30 mouse cellular contexts compared by ENCODE assay signal in the genomic region with DNA sequence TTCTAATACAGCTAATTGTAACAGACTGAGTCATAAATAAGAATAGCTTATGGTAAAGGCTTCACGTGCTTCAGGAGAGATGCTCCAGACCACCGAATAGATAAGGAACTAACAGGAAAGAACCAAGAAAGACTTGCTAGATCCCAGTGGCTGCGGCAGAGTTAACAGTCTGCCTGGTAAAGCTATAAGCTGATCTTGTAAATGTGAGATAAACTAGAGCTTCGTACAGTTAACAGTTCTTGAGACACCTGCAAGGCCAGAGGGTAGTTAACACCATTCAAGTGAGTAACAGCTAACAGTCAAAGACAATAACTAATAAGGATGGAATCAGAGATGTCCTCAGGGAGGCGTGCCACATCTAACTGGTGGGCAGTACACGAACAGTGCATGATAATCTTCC. TPM values are rescaled to one million over a fixed set of nuclear protein-coding genes. Genes with fewer than 3 reads are reported as not detected.
DNase-seq lines count a peak whose midpoint lies in the region; ATAC-seq and TF ChIP-seq lines count a peak whose summit lies in the region.
"Had no signal": no experiment of that assay in that cellular context is flagged by ENCODE, and none has a peak within 500 bp of the region (broad histone marks: within the 10 kb centered on the region; RNA-seq: fewer than 3 reads in every experiment).

No protein-coding gene starts in this region.

- H3K9ac ChIP-seq in liver, embryonic 14.5 days (replicated peaks), result no peak overlapping the region; the same call in 1 of the 2 replicates
- H3K9ac ChIP-seq in liver, embryonic 12.5 days, result no peak overlapping the region
- H3K9ac ChIP-seq: embryonic facial prominence, embryonic 13.5 days; forebrain, embryonic 13.5 days; heart, embryonic 12.5 days; heart, embryonic 15.5 days; hindbrain, embryonic 13.5 days had no signal

- H3K27ac ChIP-seq in liver, embryonic 14.5 days, result no peak overlapping the region
- H3K27ac ChIP-seq in liver, embryonic 12.5 days, result no peak overlapping the region
- no peak overlapping the region for H3K27ac ChIP-seq in embryonic facial prominence, embryonic 10.5 days (replicated peaks)
- H3K27ac ChIP-seq: embryonic facial prominence, embryonic 13.5 days; forebrain, embryonic 13.5 days; gastrocnemius, adult 2 months; heart, embryonic 15.5 days; hindbrain, embryonic 13.5 days had no signal

- 0 out of 2 replicates have a peak, but pooled peaks have one; percentile 21 for TF ChIP-seq EP300 in liver, embryonic 14.5 days (IDR thresholded peaks at IDR 0.05; ENCODE audit: low read depth)

- no peaks in the 10 kb centered on the region for H3K9me3 ChIP-seq in liver, embryonic 14.5 days (ENCODE audit: control insufficient read depth, low read length)
- H3K9me3 ChIP-seq in liver, embryonic 12.5 days (replicated peaks), result no peaks in the 10 kb centered on the region
- no peaks in the 10 kb centered on the region for H3K9me3 ChIP-seq in G1E (replicated peaks)
- no peaks in the 10 kb centered on the region for H3K9me3 ChIP-seq in embryonic facial prominence, embryonic 10.5 days
- H3K9me3 ChIP-seq: embryonic facial prominence, embryonic 13.5 days; forebrain, embryonic 13.5 days; heart, embryonic 12.5 days; heart, embryonic 15.5 days; hindbrain, embryonic 10.5 days; hindbrain, embryonic 13.5 days had no signal

- DNase-seq in liver, embryonic 14.5 days (ENCODE audit: low read depth in 3 of 3, low spot score in 3 of 3), result no peak
- DNase-seq in G1E (ENCODE audit: low spot score), result no peak
- no peak for DNase-seq in embryonic facial prominence, embryonic 10.5 days (ENCODE audit: low spot score)
- no peak for DNase-seq in gastrocnemius, postnatal 4 days (ENCODE audit: low spot score in 2 of 2)
- DNase-seq: adrenal gland, adult 8-10 months; adrenal gland, postnatal 25 days; B cell, adult 2 months; cerebellum, adult 18-20 months; cerebellum, adult 9-10 months; cerebellum, postnatal 14 days; gastrocnemius, adult 2 months; gastrocnemius, postnatal 14 days; heart, adult 18-20 months; heart, postnatal 10 days; heart, postnatal 36 days had no signal

- no peak overlapping the region for H3K4me2 ChIP-seq in liver, embryonic 14.5 days (ENCODE audit: low read depth)
- H3K4me2 ChIP-seq in liver, embryonic 12.5 days, result no peak overlapping the region
- H3K4me2 ChIP-seq: embryonic facial prominence, embryonic 13.5 days; forebrain, embryonic 13.5 days; heart, embryonic 12.5 days; heart, embryonic 15.5 days; hindbrain, embryonic 13.5 days had no signal

- no peaks in the 10 kb centered on the region for H3K27me3 ChIP-seq in liver, embryonic 14.5 days (ENCODE audit: control insufficient read depth, insufficient read depth, low read length)
- H3K27me3 ChIP-seq in liver, embryonic 12.5 days (replicated peaks), result no peaks in the 10 kb centered on the region
- no peaks in the 10 kb centered on the region for H3K27me3 ChIP-seq in G1E (ENCODE audit: insufficient read depth, low read length)
- H3K27me3 ChIP-seq in embryonic facial prominence, embryonic 10.5 days (replicated peaks; ENCODE audit: low read depth, poor library complexity, severe bottlenecking), result no peaks in the 10 kb centered on the region
- H3K27me3 ChIP-seq: CH12.LX; embryonic facial prominence, embryonic 13.5 days; forebrain, embryonic 13.5 days; heart, embryonic 12.5 days; heart, embryonic 15.5 days had no signal

- no peaks in the 10 kb centered on the region for H3K36me3 ChIP-seq in liver, embryonic 14.5 days (replicated peaks; ENCODE audit: control insufficient read depth, insufficient read depth, low read depth)
- no peaks in the 10 kb centered on the region for H3K36me3 ChIP-seq in liver, embryonic 12.5 days
- H3K36me3 ChIP-seq in G1E (replicated peaks), result no peaks in the 10 kb centered on the region
- H3K36me3 ChIP-seq in embryonic facial prominence, embryonic 10.5 days (replicated peaks), result no peaks in the 10 kb centered on the region
- H3K36me3 ChIP-seq: embryonic facial prominence, embryonic 13.5 days; heart, embryonic 15.5 days had no signal

- peak; percentile 45; the same call in 1 of the 2 replicates for ATAC-seq in liver, embryonic 14.5 days (ENCODE audit: insufficient read depth)
- ATAC-seq in liver, embryonic 12.5 days, result no peak
- ATAC-seq in G1E (ENCODE audit: extremely low read depth, insufficient number of reproducible peaks, low FRiP score, poor library complexity, severe bottlenecking), result peak; percentile 80
- ATAC-seq in common myeloid progenitor, adult 5-6 weeks (replicated peaks; ENCODE audit: low read depth, poor library complexity, severe bottlenecking), result 0 out of 2 replicates have a peak, but pooled peaks have one; percentile 11
- peak; percentile 61 for ATAC-seq in megakaryocyte progenitor cell, adult 5-6 weeks (replicated peaks; ENCODE audit: poor library complexity)
- ATAC-seq: activated CD4-positive, CD25-positive, alpha-beta regulatory T cell, adult 4 months; forebrain, embryonic 13.5 days; forebrain, embryonic 16.5 days; hindbrain, embryonic 16.5 days; inflammation-experienced regulatory T-cells, adult 6 months had no signal

- no peak for TF ChIP-seq CTCF in liver, embryonic 14.5 days (IDR thresholded peaks at IDR 0.05; ENCODE audit: low read depth)
- no peak for TF ChIP-seq CTCF in G1E (IDR thresholded peaks at IDR 0.05; ENCODE audit: low read depth, low read length)

- peaks cover 0 to 3% of the 10 kb centered on the region in 2 experiments; a peak in 1 of 4 replicates for H3K4me1 ChIP-seq in liver, embryonic 14.5 days (replicated peaks; ENCODE audit: control insufficient read depth in 2 of 2, insufficient read depth in 2 of 2, low read length in 1 of 2)
- no peaks in the 10 kb centered on the region for H3K4me1 ChIP-seq in liver, embryonic 12.5 days
- peaks cover 13% of the 10 kb centered on the region for H3K4me1 ChIP-seq in G1E (ENCODE audit: insufficient read depth, low read depth, low read length)
- no peaks in the 10 kb centered on the region for H3K4me1 ChIP-seq in embryonic facial prominence, embryonic 10.5 days
- H3K4me1 ChIP-seq: embryonic facial prominence, embryonic 13.5 days; forebrain, embryonic 13.5 days; heart, embryonic 12.5 days; heart, embryonic 15.5 days; hindbrain, embryonic 13.5 days had no signal

- WGBS in liver, embryonic 14.5 days (ENCODE audit: insufficient replicate concordance), result 36% methylated on average over 6 of the region's 6 CpGs
- WGBS in liver, embryonic 12.5 days (ENCODE audit: insufficient replicate concordance), result 41% methylated on average over 6 of the region's 6 CpGs
- WGBS in embryonic facial prominence, embryonic 10.5 days, result 84% methylated on average over 6 of the region's 6 CpGs

- no peak overlapping the region for H3K4me3 ChIP-seq in liver, embryonic 14.5 days (ENCODE audit: insufficient read depth in 1 of 2, low read depth in 2 of 2, low read length in 2 of 2)
- H3K4me3 ChIP-seq in liver, embryonic 12.5 days, result no peak overlapping the region
- H3K4me3 ChIP-seq in G1E (ENCODE audit: low read depth, low read length), result no peak overlapping the region
- H3K4me3 ChIP-seq in embryonic facial prominence, embryonic 10.5 days, result no peak overlapping the region
- H3K4me3 ChIP-seq: embryonic facial prominence, embryonic 13.5 days; erythroblast, embryonic 14.5 days; forebrain, embryonic 13.5 days; gastrocnemius, adult 2 months; heart, embryonic 12.5 days; heart, embryonic 15.5 days; hindbrain, embryonic 10.5 days; hindbrain, embryonic 13.5 days had no signal

RNA-seq across cellular contexts. Expression of a gene that starts 21.7 kb away (rescaled TPM):
- 9.1 and 12.0 TPM in 2 replicates for polyA plus RNA-seq in liver, embryonic 14.5 days (2012; rRNA removed)
- 21.8 and 24.9 TPM in 2 replicates for polyA plus RNA-seq in liver, embryonic 14.5 days (2014; fragmentation: Nextera tagmentation; extraction: Ambion mirVana)
- polyA plus RNA-seq in liver, embryonic 12.5 days (2016; fragmentation: Nextera tagmentation; extraction: Ambion mirVana), result 10.8 TPM in 2 replicates
- total RNA-seq in G1E (2014; fragmentation: Nextera tagmentation) (not detected in 2 replicates), G1E (2017) (0.12 TPM in 1 of 2 replicates, not detected in the other)
- not detected in 2 replicates for polyA plus RNA-seq in G1E (2012)
- total RNA-seq in common myeloid progenitor, adult 5-6 weeks (2017), result 17.9 and 23.8 TPM in 2 replicates
- 100 and 106 TPM in 2 replicates for total RNA-seq in megakaryocyte progenitor cell, adult 5-6 weeks (2015)
- 42.8 and 48.9 TPM in 2 replicates for total RNA-seq in megakaryocyte progenitor cell, adult 5-6 weeks (2017)
- polyA plus RNA-seq in embryonic facial prominence, embryonic 10.5 days (2016; fragmentation: Nextera tagmentation; extraction: Ambion mirVana), result 5.3 and 5.5 TPM in 2 replicates
- 10 to 100 TPM; 11.3 to 12.5 TPM for total RNA-seq in gastrocnemius, postnatal 4 days (2021)
- total RNA-seq: CH12.LX had no signal

RNA-seq across cellular contexts. Expression of a gene that starts 31.2 kb away (rescaled TPM):
- polyA plus RNA-seq in liver, embryonic 14.5 days (2012; rRNA removed), result 0.70 and 1.5 TPM in 2 replicates
- polyA plus RNA-seq in liver, embryonic 14.5 days (2014; fragmentation: Nextera tagmentation; extraction: Ambion mirVana), result 1.6 and 2.0 TPM in 2 replicates
- 0.98 and 1.4 TPM in 2 replicates for polyA plus RNA-seq in liver, embryonic 12.5 days (2016; fragmentation: Nextera tagmentation; extraction: Ambion mirVana)
- total RNA-seq in G1E (2014; fragmentation: Nextera tagmentation), result 0.98 TPM in 1 of 2 replicates, not detected in the other
- total RNA-seq in G1E (2017), result 0.33 TPM in 1 of 2 replicates, not detected in the other
- not detected in 2 replicates for polyA plus RNA-seq in G1E (2012)
- not detected in 2 replicates for total RNA-seq in common myeloid progenitor, adult 5-6 weeks (2017)
- not detected in 2 replicates for total RNA-seq in megakaryocyte progenitor cell, adult 5-6 weeks (2015)
- not detected in 2 replicates for total RNA-seq in megakaryocyte progenitor cell, adult 5-6 weeks (2017)
- polyA plus RNA-seq in embryonic facial prominence, embryonic 10.5 days (2016; fragmentation: Nextera tagmentation; extraction: Ambion mirVana), result 125 and 129 TPM in 2 replicates
- 1 to 10 TPM; 2.9 to 3.4 TPM for total RNA-seq in gastrocnemius, postnatal 4 days (2021)
- total RNA-seq: CH12.LX; gastrocnemius, adult 2 months had no signal
- polyA plus RNA-seq: activated CD4-positive, CD25-positive, alpha-beta regulatory T cell, adult 4 months; erythroblast, embryonic 14.5 days; inflammation-experienced regulatory T-cells, adult 6 months had no signal

Comparison
In these comparisons a context has a peak if more than half of its experiments do, and no peak if none do; other contexts are left out.
1. RNA of a gene that starts 21.7 kb away (total RNA-seq): 42.8 to 106 TPM in megakaryocyte progenitor cell, adult 5-6 weeks, 17.9 to 23.8 TPM in common myeloid progenitor, adult 5-6 weeks and 11.3 to 12.5 TPM in gastrocnemius, postnatal 4 days; 0.12 TPM in G1E; every median in the first group is over 10 times any median in the second.